ENCODE assay signal across 32 mouse cellular contexts in the genomic region with DNA sequence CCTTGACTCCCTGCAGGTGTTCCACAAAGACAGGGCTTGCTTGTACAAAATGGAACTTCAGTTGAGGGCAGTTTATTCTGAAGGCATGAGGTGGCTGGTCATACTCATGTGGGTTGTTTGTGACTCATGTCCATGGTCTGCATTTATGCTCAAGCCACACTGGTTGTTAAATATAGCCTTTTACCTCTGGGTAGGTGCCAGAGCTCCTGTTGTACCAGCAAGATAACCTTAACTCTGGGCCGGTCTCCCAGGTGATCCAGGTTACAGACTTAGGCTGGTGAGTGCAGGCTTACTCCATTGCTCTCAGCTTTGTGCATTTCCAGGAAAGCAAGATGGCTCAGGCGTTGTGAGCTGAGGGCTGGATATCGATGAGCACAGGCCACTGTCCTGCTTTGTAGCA.
A peak's percentile ranks its signal among the peaks of the same experiment; 100 is the strongest.
DNase-seq lines count a peak whose midpoint lies in the region; ATAC-seq and TF ChIP-seq lines count a peak whose summit lies in the region.
"Had no signal": no experiment of that assay in that cellular context is flagged by ENCODE, and none has a peak within 500 bp of the region (broad histone marks: within the 10 kb centered on the region; RNA-seq: fewer than 3 reads in every experiment).

No protein-coding gene starts in this region.

- WGBS in kidney, embryonic 15.5 days: 93% methylated on average over 3 of the region's 3 CpGs
- 82% methylated on average over 3 of the region's 3 CpGs for WGBS in lung, embryonic 16.5 days
- WGBS in lung, adult 2 months: 79% methylated on average over 3 of the region's 3 CpGs

- H3K9me3 ChIP-seq in kidney, embryonic 15.5 days (replicated peaks): no peaks in the 10 kb centered on the region
- H3K9me3 ChIP-seq in lung, embryonic 16.5 days (ENCODE audit: control insufficient read depth, low read length): no peaks in the 10 kb centered on the region
- H3K9me3 ChIP-seq: embryonic facial prominence, embryonic 12.5 days; forebrain, embryonic 10.5 days; forebrain, embryonic 15.5 days; limb, embryonic 12.5 days; liver, embryonic 12.5 days; megakaryocyte, embryonic 14.5 days; midbrain, embryonic 12.5 days; neural tube, embryonic 12.5 days had no signal

- H3K27me3 ChIP-seq in kidney, embryonic 15.5 days: peaks cover 11% of the 10 kb centered on the region
- no peaks in the 10 kb centered on the region for H3K27me3 ChIP-seq in lung, embryonic 16.5 days (ENCODE audit: control insufficient read depth, insufficient read depth, low read depth, low read length)
- H3K27me3 ChIP-seq: embryonic facial prominence, embryonic 12.5 days; forebrain, embryonic 15.5 days; liver, embryonic 12.5 days; megakaryocyte, embryonic 14.5 days; neural tube, embryonic 12.5 days had no signal

- intact Hi-C loops in heart, postnatal 14 days (cut with DNase I): no loop called here

- no peak for TF ChIP-seq POLR2A in lung, adult 2 months (IDR thresholded peaks at IDR 0.05; ENCODE audit: borderline replicate concordance, extremely low read depth, low read depth, low read length)

- H3K36me3 ChIP-seq in kidney, embryonic 15.5 days: no peaks in the 10 kb centered on the region
- H3K36me3 ChIP-seq in lung, embryonic 16.5 days (ENCODE audit: control insufficient read depth, insufficient read depth, low read length): no peaks in the 10 kb centered on the region
- H3K36me3 ChIP-seq: embryonic facial prominence, embryonic 12.5 days; forebrain, embryonic 10.5 days; forebrain, embryonic 15.5 days; limb, embryonic 12.5 days; liver, embryonic 12.5 days; midbrain, embryonic 12.5 days; neural tube, embryonic 12.5 days had no signal

- ATAC-seq in kidney, embryonic 15.5 days (replicated peaks; ENCODE audit: low FRiP score): no peak
- no peak for ATAC-seq in lung, embryonic 16.5 days (ENCODE audit: low read depth)
- ATAC-seq: CD4-positive, CD25-positive, alpha-beta regulatory T cell, adult 4 months; forebrain, embryonic 15.5 days; hindbrain, embryonic 16.5 days; liver, embryonic 12.5 days; liver, postnatal 0 days had no signal

- H3K9ac ChIP-seq in kidney, embryonic 15.5 days: no peak overlapping the region
- no peak overlapping the region for H3K9ac ChIP-seq in lung, embryonic 16.5 days (ENCODE audit: low read length)
- H3K9ac ChIP-seq: embryonic facial prominence, embryonic 12.5 days; forebrain, embryonic 15.5 days; limb, embryonic 12.5 days; liver, embryonic 12.5 days; liver, postnatal 0 days; midbrain, embryonic 12.5 days; neural tube, embryonic 12.5 days had no signal

- H3K4me2 ChIP-seq in kidney, embryonic 15.5 days: no peak overlapping the region
- no peak overlapping the region for H3K4me2 ChIP-seq in lung, embryonic 16.5 days (ENCODE audit: low read depth, low read length)
- H3K4me2 ChIP-seq: embryonic facial prominence, embryonic 12.5 days; forebrain, embryonic 15.5 days; limb, embryonic 12.5 days; liver, embryonic 12.5 days; midbrain, embryonic 12.5 days; neural tube, embryonic 12.5 days had no signal

- no peak overlapping the region for H3K27ac ChIP-seq in kidney, embryonic 15.5 days
- peak overlapping the region; percentile 7; the same call in 1 of the 2 replicates for H3K27ac ChIP-seq in lung, embryonic 16.5 days (ENCODE audit: low read length)
- H3K27ac ChIP-seq: embryonic facial prominence, embryonic 12.5 days; forebrain, embryonic 10.5 days; forebrain, embryonic 15.5 days; heart, adult 2 months; left cerebral cortex, adult 2 months; limb, embryonic 12.5 days; liver, embryonic 12.5 days; midbrain, embryonic 12.5 days; neural tube, embryonic 12.5 days had no signal

- DNase-seq in heart, adult 18-20 months: peak; percentile 23 to 44
- no peak for DNase-seq in heart, postnatal 14 days
- DNase-seq in kidney, adult 9 months: peak; percentile 10
- no peak for DNase-seq in lung, adult 2 months
- peak; percentile 41 for DNase-seq in 3T3-L1 (ENCODE audit: low read depth, low spot score)
- no peak for DNase-seq in spleen, adult 18-20 months
- DNase-seq: adrenal gland, postnatal 14 days; cerebellum, adult 11 months; cerebellum, adult 9-10 months; cerebellum, postnatal 36 days; gastrocnemius, postnatal 25 days; kidney, adult 8-10 months; kidney, postnatal 14 days; liver, postnatal 0 days; right cerebral cortex, adult 18-20 months; thymus, adult 2 months; thymus, postnatal 36 days had no signal

- H3K4me3 ChIP-seq in kidney, embryonic 15.5 days (replicated peaks): no peak overlapping the region
- no peak overlapping the region for H3K4me3 ChIP-seq in lung, embryonic 16.5 days (ENCODE audit: low read length)
- no peak overlapping the region for H3K4me3 ChIP-seq in lung, adult 2 months (replicated peaks; ENCODE audit: extremely low read depth, low read depth, low read length)
- H3K4me3 ChIP-seq: embryonic facial prominence, embryonic 12.5 days; forebrain, embryonic 10.5 days; forebrain, embryonic 15.5 days; heart, adult 2 months; left cerebral cortex, adult 2 months; limb, embryonic 12.5 days; liver, embryonic 12.5 days; megakaryocyte, embryonic 14.5 days; midbrain, embryonic 12.5 days; myocyte; neural tube, embryonic 12.5 days had no signal

- no peak for TF ChIP-seq CTCF in lung, adult 2 months (IDR thresholded peaks at IDR 0.05; ENCODE audit: insufficient read depth, low read length)

- H3K4me1 ChIP-seq in kidney, embryonic 15.5 days: no peaks in the 10 kb centered on the region; the same call in 1 of the 2 replicates
- H3K4me1 ChIP-seq in lung, embryonic 16.5 days (replicated peaks; ENCODE audit: control insufficient read depth, insufficient read depth, low read length): peaks cover 6% of the 10 kb centered on the region; the same call in 1 of the 2 replicates
- no peaks in the 10 kb centered on the region for H3K4me1 ChIP-seq in lung, adult 2 months (ENCODE audit: control insufficient read depth, insufficient read depth, low read length)
- H3K4me1 ChIP-seq: liver, embryonic 12.5 days; midbrain, embryonic 12.5 days; neural tube, embryonic 12.5 days had no signal

Comparison
In these comparisons a context has a peak if more than half of its experiments do, and no peak if none do; other contexts are left out.
1. DNase-seq: peak in heart, adult 18-20 months (2 of 2), kidney, adult 9 months (single experiment) and 3T3-L1 (single experiment); none in heart, postnatal 14 days (0 of 2), lung, adult 2 months (single experiment) and spleen, adult 18-20 months (0 of 2).